Mouse (Mus musculus): ENCODE measurements around the gene Bptf.
"Not testable (repeated sequence)": the region's sequence is repeated elsewhere in the genome, so short reads cannot be mapped to it uniquely, and the experiment has no call there.

Gene Bptf

DNA sequence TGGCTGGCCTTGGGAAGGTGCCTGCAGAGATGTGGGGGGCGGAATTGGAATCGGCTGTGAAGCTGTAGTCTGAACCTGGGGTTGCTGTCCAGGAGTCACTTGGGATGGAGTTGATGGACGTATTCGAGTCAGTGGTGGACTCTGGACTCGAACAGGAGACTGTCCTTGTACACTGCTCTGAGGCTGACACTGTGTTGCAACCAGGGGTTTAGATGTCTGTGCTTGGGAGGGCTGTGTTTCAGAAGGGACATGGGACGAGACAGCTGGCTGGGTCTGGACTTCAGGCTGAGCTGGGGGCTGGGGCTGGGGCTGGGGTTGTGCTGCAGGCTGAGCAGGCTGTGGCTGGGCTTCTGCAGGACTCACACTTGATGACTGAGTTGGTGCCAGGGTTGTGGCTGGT lies 77.1 kb downstream of the Bptf start:
- DNase-seq (ENCODE audit: low read depth, low spot score) = no peak

DNA sequence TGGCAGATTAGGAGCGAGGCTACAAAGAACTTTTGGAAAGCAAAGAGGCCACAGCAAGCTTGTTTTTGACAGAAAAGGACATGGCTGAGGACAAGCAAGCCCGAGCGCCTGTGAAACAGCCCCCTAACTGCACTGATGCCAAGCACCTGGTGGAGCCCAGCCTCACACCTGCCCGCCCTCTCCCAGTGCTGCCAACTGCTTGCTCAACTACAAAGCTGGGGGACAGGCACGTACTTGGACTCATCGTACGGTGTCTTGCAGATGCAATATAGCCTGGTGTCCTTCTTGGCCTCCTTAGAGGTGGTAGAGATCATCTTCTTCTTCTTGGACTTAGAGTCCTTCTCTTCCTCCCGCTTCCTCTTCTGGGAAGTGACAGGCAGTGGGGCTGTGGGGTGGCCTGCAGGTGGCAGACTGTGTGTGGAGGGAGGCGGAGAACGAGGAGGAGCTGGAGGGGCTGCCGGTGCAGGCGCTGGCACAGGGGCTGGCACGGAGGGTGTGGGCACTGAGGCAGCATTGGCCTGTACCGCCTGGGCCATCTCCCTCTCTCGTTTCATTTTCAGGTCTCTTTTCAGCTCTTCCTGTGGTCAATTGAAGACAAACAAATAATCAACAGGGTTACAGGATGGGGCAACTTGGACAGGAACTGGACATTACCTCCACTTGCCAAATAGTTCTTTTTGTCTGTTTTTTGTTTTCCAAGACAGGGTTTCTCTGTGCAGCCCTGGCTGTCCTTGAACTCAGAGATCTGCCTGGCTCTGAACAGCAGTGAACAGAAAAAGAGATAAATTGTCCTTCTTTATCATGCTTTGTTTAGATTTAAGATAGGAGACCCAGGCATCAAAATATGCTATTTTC lies 84.9 kb downstream of the Bptf start:
- DNase-seq (ENCODE audit: low read depth, low spot score) = no peak

DNA sequence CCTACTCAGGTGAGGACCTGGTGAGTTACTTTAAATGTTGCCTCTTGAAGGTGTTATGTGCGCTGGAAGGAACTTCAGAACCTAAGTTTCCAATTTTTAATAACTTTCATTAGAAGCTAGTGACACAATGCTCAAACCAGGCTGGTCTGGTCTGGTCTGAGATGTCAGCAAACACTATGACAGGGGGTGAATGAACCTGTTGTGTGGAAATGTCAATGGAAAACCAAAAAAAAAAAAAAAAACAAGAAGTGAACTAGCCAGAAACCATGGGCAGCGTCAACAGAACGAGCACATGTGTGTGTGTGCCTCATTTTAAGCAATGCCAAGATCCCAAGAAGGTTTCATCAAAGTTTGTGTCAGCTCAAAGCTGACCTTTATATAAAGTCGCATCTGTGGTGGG lies 86.4 kb downstream of the Bptf start:
- DNase-seq (ENCODE audit: low read depth, low spot score) = no peak

DNA sequence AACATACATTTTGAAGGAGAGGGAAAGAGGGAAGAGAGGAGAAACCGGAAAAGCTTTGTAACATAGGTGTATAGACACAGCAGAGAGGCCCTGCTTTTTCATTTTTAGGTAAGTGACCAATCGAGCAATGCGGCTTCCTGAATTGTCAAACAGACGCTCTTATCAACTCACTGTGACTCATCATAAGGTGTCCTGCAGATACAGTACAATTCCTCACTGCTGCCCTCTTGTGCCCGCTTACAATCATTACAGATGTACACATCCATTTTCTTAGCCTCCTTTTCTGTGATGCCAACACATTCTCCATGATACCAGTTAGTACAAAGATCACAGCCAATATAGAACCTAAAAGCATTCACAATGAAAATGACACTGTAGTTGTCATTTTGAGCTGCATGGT lies 87.6 kb downstream of the Bptf start:
- peak; percentile 90 for DNase-seq (ENCODE audit: low read depth, low spot score)

DNA sequence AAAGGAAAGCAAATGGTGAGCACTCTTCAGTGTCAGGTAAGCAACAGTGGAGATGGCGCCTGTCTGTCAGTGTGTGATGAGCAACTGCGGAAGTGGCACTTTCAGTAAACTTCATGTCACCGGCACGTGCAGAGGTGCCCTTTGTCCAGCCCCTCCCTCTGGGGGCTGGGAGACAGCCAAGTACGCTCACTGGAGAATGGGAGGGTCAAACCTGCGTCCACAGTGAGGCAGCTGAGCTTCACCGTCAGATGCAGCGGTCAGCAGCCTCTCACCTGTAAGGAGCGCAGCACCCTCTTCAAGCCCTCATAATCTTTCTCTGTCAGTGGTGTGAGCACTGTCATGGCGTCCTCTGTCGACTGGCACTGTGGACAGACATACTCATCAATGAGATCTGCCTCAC lies 88.6 kb downstream of the Bptf start:
- DNase-seq (ENCODE audit: low read depth, low spot score) = no peak

DNA sequence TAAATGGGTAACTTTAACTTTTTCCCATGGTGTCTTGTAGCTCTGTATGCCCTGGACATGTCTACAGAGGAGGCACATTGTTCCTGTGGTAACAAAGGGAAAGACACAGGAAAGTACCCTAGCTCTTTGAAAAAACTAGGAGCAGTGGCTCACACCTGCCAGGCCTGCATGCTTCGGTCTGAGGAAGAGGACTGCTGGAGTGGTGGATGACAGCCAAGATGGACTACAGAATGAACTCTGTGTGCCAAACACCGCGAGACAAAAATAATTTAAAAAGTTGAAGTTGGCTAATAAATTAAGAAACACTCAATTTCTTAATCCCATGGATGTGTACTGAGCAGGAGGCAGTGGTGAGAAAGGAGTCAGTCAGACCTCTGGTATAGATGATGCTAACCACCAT lies 90.5 kb downstream of the Bptf start:
- DNase-seq (ENCODE audit: low read depth, low spot score) = no peak

DNA sequence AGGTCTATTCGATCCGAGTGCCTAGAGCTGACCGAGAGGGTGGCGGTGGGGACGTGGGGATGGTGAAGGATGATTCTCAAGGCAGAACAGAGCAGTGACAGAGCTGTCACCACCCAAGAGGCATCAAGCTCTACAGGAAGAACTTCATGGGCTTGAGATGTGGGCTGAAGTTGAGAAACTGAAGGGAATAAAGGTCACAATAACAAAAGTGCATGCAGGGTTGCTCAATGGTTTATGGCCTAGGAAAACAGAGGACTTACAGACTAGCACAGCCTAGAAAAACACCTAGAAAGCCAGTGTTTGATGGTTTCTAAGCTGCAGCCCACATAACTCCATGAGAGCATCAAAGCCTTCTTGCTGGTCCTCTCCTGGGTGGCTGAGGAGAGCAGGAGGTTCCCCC lies 92.5 kb downstream of the Bptf start:
- no peak for DNase-seq (ENCODE audit: low read depth, low spot score)

DNA sequence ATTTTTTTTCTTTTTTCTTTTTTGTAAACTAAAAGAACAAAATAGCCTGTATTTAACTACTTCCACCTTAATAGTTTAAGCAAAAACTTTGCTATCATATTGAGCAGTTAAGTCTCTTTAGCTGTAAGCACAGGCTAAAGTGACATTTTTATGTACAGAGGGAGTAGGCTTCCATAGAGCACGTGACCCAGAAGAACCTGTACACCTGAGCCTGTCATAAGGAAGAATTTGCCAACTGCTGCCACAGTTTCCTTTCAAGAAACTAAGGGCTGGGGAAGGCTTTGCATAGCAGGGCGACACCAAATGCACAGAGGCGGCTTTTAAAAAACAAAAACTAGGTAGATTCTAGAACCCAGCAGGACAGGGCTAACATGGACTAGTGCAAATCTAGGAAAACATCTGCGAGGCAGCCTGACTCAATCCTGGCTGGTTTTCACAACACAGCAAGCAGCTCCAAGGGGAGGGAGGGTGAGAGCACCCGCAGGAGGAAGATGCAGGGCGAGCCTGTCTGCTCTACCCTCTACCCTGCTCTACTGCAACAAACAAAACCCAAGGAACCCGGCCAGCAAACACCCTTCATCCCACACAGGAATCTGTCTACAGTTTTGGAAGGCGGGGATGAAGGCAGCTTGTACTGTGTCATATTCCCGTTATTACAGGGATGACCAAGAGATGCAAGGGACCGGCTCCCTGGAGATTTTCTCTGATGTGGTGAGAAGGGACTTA lies 97.7 kb downstream of the Bptf start:
- DNase-seq (ENCODE audit: low read depth, low spot score) = no peak

DNA sequence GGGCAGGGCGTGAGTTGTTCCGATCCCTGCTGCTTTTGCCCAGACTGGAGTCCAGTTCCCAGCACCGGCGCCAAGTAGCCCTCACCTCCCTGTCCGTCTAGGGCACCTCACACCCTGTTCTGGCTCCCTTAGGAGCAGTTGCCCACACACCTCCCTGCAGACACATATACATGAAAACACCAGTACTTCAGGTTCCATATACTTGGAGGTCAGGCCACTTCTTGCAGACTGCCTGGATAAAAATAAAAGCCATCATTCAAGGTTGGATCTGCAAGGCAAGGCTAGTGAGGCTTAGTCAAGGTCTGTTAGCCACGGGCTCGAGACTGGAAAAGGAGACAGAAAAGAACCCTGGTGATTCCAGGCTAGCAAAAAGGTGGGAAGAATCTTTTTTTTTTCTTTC lies 100.3 kb downstream of the Bptf start:
- no peak for DNase-seq (ENCODE audit: low read depth, low spot score)

DNA sequence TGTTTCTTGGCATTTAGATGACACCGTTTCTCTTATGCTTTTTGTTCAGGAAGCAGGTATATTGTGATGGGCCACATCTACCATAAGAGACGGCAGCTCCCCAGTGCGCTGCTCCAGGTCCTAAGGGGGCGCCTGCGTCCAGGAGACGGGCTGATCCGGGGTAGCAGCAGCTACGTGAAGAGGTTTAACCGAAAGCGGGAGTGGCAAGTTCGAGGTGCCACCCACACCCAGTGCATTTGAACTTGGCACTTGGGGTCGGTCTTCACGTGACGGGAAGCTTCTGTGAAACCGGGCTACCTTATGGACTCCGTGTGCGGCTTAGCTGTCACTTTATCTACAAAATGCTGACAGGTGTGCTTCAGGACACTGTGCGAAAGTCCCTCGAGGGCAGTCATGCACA lies 102.4 kb downstream of the Bptf start:
- DNase-seq (ENCODE audit: low read depth, low spot score) = peak; percentile 48

DNA sequence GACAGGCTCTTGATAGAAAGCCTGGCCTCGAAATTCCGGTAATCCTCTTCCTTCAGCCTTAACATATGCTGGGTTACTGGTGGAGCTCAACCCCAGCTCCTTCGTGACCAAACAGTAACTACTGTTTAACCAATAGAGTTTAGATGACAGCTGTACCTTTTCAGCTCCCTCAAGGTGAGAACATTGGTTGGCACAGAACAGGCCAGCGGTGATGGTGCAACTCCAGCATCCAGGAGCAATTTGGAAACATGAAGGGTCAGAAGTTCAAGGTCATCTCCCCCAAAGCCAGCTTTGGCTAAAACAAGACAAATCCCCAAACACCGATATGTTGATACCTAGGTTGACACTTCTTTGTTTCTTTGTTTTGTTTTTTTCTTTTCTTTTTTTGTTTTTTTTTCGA lies 103.2 kb downstream of the Bptf start:
- no peak for DNase-seq (ENCODE audit: low read depth, low spot score)

DNA sequence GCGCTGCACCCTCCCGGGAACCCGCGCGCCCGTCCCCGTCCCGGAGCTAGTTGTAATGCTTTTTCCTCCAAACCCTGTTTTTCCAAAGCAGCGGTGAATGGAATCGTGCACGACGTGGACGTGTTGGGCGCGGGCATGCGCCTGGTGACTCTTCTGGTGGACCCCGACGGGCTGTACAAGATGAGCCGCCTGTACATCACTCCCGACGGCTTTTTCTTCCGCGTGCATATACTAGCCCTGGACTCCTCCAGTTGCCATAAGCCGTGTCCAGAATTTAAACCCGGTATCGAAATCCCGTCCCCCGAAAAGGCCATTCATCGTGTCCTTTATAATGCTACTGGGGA lies 103.7 kb downstream of the Bptf start:
- DNase-seq (ENCODE audit: low read depth, low spot score) = no peak

DNA sequence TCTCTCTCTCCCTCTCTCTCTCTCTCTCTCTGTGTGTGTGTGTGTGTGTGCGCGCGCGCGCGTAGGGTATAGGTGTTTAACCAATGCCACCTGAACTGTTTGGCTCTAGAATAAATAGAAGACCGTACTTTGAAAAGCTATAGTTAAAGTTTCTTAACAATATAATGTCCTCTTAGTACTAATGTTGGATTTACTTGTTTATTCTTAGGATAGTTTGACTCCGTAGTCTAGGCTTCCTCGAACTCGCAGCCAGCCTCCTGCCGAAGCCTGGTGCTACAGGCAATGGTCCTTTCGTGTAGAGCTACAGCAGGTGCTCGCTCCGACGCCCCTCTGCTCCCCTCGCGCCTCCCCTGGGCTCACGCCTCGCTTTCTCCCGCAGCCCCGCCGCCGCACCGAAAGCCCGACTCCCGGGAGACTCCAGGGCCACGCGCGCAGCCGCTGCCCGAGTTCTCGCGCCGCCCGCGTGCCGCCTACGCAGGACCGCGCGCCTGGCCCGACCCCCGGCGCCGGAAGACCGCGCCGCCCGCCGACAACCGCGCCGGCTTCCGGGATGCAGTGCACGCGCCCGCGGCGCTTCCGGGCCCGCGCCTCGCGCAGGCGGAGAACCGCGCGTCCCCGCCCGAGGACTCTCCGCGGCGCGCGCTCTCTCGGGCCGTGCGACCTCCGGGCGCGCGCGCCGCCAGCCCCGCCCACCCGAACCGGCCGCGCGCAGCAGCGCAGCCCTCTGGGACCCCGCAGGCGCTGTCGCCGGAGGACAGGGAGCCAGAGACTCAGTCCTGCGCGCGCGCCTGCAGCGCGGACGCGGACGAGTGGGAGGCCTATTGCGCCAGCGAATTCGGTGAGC lies 104.3 kb downstream of the Bptf start:
- DNase-seq (ENCODE audit: low read depth, low spot score) = peak; percentile 93

DNA sequence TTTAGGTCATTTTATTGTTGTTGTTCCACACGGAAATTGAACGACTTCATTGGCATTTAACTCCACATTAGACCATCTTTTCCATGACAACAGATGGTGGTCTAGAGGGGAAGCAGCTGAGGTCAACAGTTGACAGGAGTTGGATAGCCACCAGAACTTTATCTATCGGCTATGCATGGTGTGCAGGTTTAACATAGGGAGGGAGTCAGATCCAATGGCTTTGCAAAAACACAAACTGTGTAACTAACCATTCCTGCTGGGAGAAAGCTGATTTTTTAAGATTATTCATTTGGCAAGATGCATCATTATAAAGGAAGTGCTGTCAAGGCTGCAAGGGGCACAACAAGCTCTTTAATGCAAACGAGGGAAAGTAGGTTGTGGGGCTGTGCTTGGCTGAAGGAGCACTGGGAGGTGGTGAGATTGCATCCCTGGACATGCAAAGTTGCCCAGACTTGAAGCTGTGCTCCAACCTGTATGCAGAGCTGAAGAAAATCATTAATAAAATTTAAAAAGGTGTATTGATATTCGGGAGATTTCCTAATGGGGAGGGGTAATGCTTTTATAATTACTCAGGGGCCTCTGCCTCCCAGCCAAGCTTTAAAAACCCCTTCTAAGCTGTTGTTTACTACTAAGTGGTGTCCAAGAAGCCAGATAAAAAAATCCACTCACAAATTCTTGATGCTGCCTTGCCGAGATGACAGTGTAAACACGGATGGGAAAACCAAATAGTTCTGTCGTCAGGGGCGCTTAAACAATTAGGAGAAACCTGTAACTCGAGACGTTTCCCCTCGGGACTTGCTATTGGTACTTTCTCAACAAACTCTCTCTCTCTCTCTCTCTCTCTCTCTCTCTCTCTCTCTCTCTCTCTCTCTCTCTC lies 105.1 kb downstream of the Bptf start:
- no peak for DNase-seq (ENCODE audit: low read depth, low spot score)

DNA sequence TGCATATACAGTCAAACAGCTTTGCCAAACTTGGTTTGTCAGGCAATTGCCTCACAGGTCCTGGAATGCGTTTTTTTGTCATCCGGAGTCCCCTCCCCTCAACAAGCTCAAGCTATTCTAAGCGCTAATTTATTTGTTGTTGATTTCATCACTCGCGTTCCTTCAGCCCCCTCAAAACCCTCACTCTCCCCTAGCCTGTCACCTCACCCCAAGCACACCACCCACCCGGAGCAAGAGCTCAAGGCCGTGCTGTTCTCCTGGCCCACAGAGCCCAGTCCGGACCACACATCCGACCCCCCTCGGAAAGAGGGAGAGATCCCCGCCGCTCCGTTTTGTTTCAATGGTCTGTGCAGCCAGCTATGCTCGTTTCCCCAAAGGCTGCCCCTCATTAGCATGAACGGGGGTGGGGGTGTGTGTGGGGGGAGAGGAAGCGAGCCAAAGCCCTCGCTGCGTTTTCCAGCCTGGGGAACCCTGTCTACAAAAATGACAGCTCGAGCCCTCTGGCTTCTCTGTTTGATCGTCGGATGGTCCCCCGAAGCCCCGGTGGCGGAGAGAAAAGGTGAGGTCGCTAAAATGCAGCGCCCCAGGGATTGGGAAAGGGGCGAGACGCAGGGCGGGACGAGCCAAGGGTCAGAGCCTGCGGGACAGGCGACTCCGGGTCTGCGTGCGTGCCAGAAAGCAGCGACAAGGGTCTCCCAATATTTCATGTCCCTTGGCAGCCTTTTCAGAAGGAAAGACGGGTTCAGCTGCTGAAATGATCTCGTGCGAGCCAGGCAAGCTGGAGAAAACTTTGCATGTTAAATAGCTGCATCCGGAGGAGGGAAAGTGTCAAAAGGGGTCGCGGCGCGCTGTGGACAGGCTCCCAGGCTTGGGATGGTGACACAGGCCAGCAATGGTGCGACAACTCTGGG lies 106.3 kb downstream of the Bptf start, which contains the start of gene 1810010H24Rik:
TSS of gene 1810010H24Rik (plus strand) at position 271 of the 911 bp plus-strand sequence.
- peak; percentile 42 for DNase-seq (ENCODE audit: low read depth, low spot score)

DNA sequence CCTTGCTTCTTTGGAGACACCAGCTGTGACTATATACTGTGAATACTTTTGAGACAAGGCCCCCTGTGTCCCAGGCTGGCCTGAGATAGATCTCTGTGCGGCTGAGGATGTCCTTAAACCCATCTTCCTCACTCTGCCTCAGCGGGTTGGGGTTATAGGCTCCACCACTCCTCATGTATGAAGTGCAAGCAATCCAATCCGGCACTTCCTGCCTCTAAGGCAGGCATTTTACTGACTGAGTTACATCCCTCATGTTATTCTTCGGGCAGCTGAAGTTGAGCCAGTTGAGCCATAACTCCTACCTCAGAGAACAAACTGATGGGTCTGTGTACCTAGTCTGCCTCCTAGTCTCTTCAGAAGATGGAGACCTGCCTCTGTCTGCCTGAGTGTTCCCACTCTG lies 107.5 kb downstream of the Bptf start:
- DNase-seq (ENCODE audit: low read depth, low spot score) = no peak

DNA sequence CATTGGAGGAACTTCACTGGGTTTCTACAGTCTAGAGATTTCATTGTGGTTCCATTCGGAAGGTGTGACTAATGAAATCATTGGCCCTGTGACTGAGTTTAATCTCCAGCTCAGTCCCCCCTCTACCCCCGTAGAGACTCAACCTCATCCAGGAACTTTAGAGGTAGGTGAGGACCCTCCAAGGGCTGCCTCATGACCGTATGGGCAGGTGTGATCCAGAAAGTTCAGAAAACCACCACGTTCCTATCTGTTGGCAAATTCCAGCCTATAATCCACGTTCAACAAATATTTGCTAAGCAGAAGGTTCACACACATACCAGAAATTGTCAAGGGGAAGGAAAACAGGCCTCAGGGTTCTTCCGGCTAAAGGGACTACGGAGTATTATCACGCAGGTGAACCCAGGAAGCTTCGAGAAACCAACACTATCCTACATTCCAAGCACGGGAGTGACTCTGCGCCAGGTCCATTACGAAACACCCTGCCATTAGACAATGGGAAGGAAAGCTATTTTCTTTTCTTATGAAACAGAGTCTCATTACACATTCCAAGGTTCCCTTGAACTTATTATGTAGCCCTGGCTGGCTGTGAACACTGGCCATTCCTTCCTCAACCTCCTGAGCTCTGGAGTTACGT lies 109.8 kb downstream of the Bptf start:
- no peak for DNase-seq (ENCODE audit: low read depth, low spot score)

DNA sequence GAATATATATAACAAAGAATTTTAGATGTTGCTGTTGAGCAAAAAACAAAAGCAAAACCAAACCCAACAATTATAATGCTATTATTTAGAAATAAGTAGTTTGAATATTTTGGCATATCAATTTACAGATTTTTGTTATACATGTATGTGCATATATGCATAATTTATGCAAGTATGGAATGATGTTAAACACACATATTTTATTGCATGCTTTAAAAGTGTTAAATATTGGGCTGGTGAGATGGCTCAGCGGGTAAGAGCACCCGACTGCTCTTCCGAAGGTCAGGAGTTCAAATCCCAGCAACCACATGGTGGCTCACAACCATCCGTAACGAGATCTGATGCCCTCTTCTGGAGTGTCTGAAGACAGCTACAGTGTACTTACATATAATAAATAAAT lies 112.2 kb downstream of the Bptf start:
- DNase-seq (ENCODE audit: low read depth, low spot score) = not testable (repeated sequence)

DNA sequence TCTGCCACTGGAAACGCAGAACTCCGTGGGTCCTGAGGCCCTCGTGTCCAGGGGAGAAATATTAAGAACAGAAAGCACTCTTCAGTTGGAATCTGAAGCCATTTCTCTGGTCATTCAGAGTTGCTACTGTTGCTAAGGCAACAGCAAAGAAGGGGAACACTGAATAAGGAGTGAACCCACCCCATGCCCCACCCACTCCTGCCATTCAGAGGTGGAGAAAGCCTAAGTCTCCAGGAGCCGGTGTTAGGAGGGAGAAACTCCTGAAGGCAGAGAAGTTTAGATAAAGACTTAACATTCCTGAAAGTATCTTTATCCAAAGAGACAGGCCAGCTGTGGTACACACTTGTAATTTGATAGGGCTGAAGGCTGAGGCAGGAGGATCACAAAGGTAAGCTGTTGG lies 112.6 kb downstream of the Bptf start:
- no peak for DNase-seq (ENCODE audit: low read depth, low spot score)

DNA sequence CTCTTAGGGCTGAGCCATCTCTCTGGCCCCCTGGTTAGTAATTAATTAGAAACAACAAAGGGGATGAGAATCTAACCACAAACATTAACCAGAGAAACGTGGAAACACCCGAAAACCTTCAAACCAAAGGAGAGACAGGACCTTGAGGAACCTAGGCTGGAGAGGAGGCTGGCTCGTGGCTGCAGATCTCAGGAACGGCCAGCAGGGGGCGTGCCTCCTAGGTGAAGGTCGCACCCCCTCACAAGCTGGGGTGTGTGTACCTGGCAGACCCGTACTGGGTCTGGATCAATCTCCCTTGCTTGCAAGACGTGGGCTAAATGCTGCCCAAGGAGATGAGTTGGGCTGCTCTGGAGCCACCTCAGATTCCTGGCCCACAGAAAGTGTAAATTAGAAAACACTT lies 113.3 kb downstream of the Bptf start:
- peak; percentile 63 for DNase-seq (ENCODE audit: low read depth, low spot score)

All from CD4-positive, CD25-positive, alpha-beta regulatory T cell, adult 2 months (primary cell).